In the genomic region with DNA sequence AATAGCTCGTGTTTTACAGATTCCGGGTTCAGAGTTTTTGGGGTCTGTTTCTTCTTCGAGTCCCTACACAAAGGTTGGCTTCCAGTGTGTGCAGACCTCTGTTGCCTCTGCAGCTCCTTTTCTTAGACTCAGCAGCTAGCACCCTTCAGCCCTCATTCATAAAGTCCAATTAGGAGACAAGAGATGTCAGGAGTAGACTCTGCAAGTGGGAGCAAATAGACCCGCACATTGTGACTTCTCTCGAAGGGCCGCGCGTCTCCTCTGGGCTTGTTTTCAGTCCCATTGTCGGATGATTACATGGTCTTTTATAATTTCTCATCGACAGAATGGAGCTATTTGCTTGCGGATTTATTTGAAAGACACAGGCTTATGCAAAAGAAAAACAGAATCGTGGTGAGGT, we compare ENCODE assay signal across 16 mouse cellular contexts.
"Had no signal": no experiment of that assay in that cellular context is flagged by ENCODE, and none has a peak within 500 bp of the region (broad histone marks: within the 10 kb centered on the region; RNA-seq: fewer than 3 reads in every experiment).

No protein-coding gene starts in this region.

- H3K9ac ChIP-seq: limb, embryonic 12.5 days; liver, embryonic 13.5 days; liver, postnatal 0 days; lung, embryonic 15.5 days; stomach, embryonic 15.5 days had no signal

- H3K4me3 ChIP-seq: limb, embryonic 12.5 days; liver, embryonic 13.5 days; lung, embryonic 15.5 days; megakaryocyte, embryonic 14.5 days; stomach, embryonic 15.5 days had no signal

- H3K36me3 ChIP-seq: limb, embryonic 12.5 days; liver, embryonic 13.5 days; lung, embryonic 15.5 days; stomach, embryonic 15.5 days had no signal

- ATAC-seq: liver, postnatal 0 days had no signal

- H3K27me3 ChIP-seq: limb, embryonic 12.5 days; liver, embryonic 13.5 days; lung, embryonic 15.5 days; megakaryocyte, embryonic 14.5 days; stomach, embryonic 15.5 days had no signal

- H3K4me1 ChIP-seq: limb, embryonic 12.5 days; liver, embryonic 13.5 days; lung, embryonic 15.5 days; megakaryocyte, embryonic 14.5 days; stomach, embryonic 15.5 days had no signal

- H3K4me2 ChIP-seq: limb, embryonic 12.5 days; liver, embryonic 13.5 days; lung, embryonic 15.5 days; stomach, embryonic 15.5 days had no signal

- H3K9me3 ChIP-seq: limb, embryonic 12.5 days; liver, embryonic 13.5 days; lung, embryonic 15.5 days; stomach, embryonic 15.5 days had no signal

- H3K27ac ChIP-seq: kidney, postnatal 0 days; limb, embryonic 12.5 days; liver, embryonic 13.5 days; lung, embryonic 15.5 days; macrophage; stomach, embryonic 15.5 days had no signal

- DNase-seq: kidney, adult 11 months; kidney, adult 9 months; kidney, postnatal 36 days; liver; liver, embryonic 13.5 days; liver, postnatal 0 days; lung, postnatal 14 days; right cerebral cortex, postnatal 14 days; thymus, adult 2 months; thymus, postnatal 25 days had no signal
